Mouse (Mus musculus) B cell, adult 2 months (primary cell): ENCODE measurements around the gene Gpr18.

Experiments used
- DNase-seq, 2 experiments: peaks; one replicate each; pipeline ENCODE4 v3.0.0; 2022

Gpr18 gene

GRCm38 (mm10) chr14:121920511-121921124 lies 5.0 kb upstream of the Gpr18 start:
- no peak for DNase-seq

- peak; percentile 63 to 67 for DNase-seq
Observed at GRCm38 (mm10) chr14:121919752-121920151, 4.2 kb upstream of the Gpr18 start.

GRCm38 (mm10) chr14:121918266-121918665 lies 2.7 kb upstream of the Gpr18 start:
- no peak for DNase-seq

- DNase-seq = peak; percentile 71 to 76
Observed at GRCm38 (mm10) chr14:121916311-121917094, 922 bp upstream of the Gpr18 start.

- DNase-seq = no peak
Observed at GRCm38 (mm10) chr14:121915143-121915542, 438 bp downstream of the Gpr18 start.

GRCm38 (mm10) chr14:121912501-121912900 lies 3.1 kb downstream of the Gpr18 start:
- DNase-seq = no peak

- DNase-seq = no peak
Observed at GRCm38 (mm10) chr14:121909868-121910267, 5.7 kb downstream of the Gpr18 start.

GRCm38 (mm10) chr14:121906992-121907681 lies 8.4 kb downstream of the Gpr18 start:
- peak; percentile 53 to 57 for DNase-seq

GRCm38 (mm10) chr14:121906341-121906991 lies 9.1 kb downstream of the Gpr18 start:
- DNase-seq = peak in 1 of 2 experiments; percentile 33

GRCm38 (mm10) chr14:121904754-121905153 lies 10.8 kb downstream of the Gpr18 start:
- no peak for DNase-seq

GRCm38 (mm10) chr14:121903381-121903876 lies 12.2 kb downstream of the Gpr18 start:
- DNase-seq = peak; percentile 30 to 34

- no peak for DNase-seq
Observed at GRCm38 (mm10) chr14:121901511-121901910, 14.1 kb downstream of the Gpr18 start.

- no peak for DNase-seq
Observed at GRCm38 (mm10) chr14:121899071-121899470, 16.5 kb downstream of the Gpr18 start.

- no peak for DNase-seq
Observed at GRCm38 (mm10) chr14:121898509-121898908, 17.1 kb downstream of the Gpr18 start.

GRCm38 (mm10) chr14:121897773-121898172 lies 17.8 kb downstream of the Gpr18 start:
- no peak for DNase-seq

GRCm38 (mm10) chr14:121896126-121897090 lies 19.2 kb downstream of the Gpr18 start:
- DNase-seq = no peak

GRCm38 (mm10) chr14:121895316-121895715 lies 20.3 kb downstream of the Gpr18 start:
- no peak for DNase-seq

- peak; percentile 52 to 56 for DNase-seq
Observed at GRCm38 (mm10) chr14:121894511-121895135, 21.0 kb downstream of the Gpr18 start.

- no peak for DNase-seq
Observed at GRCm38 (mm10) chr14:121893747-121894146, 21.8 kb downstream of the Gpr18 start.

GRCm38 (mm10) chr14:121884150-121884797 lies 31.3 kb downstream of the Gpr18 start:
- no peak for DNase-seq

- peak in 1 of 2 experiments; percentile 30 for DNase-seq
Observed at GRCm38 (mm10) chr14:121881211-121881610, 34.4 kb downstream of the Gpr18 start.
